Mouse (Mus musculus) spleen, adult 2 months (tissue): ENCODE results near the gene Gm21897.

Experiments used
- CTCF ChIP-seq: fragments of 200-500 bp; IDR thresholded peaks from 2 replicates; pipeline ENCODE4 v1.5.1; 2011; ENCODE audit warnings: mild to moderate bottlenecking, inconsistent platforms; ENCODE audit not compliant: insufficient read depth, insufficient read length, insufficient replicate concordance; ENCODE audit errors: extremely low read depth
- POLR2A ChIP-seq: fragments of 200-500 bp; IDR thresholded peaks from 2 replicates; pipeline ENCODE4 v1.6.1; 2011; ENCODE audit warnings: low read depth, low read length, inconsistent platforms

DNA sequence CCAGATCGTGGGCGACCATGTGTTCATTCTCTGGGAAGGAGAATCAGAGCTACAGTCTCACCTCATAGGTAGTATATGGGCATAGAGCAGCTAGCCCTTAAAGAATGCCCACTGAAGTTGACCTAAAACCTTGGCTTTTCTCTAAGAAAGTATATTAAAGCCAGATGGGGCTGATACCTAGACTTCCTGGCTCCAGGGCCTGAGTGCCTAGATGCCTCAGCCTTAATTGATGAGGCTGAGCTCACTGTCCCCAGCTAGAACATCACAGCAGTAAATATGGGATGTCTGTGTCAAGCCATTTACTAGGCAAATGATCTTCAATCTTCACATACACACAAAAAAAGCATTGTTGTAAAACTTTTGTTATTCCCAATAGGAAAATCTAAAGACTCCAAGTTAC, 32.1 kb downstream of the Gm21897 start:
- no peak for TF ChIP-seq CTCF
- no peak for TF ChIP-seq POLR2A
